Mouse (Mus musculus) adrenal gland (tissue): Measurements from ENCODE around the gene Ccdc59.

Experiments used
- intact Hi-C: fragments of 180-260 bp; cut with DNase I; formaldehyde crosslinking; loops from one replicate; pipeline ENCODE4 v1.15.1; 2025
- long read RNA-seq, 2 experiments: library from polyadenylated mRNA; unstranded; transcript quantifications; one replicate each; pipeline ENCODE4 v2.0.0; 2020; ENCODE audit warnings: borderline replicate concordance in 1 of 2; ENCODE audit not compliant: insufficient replicate concordance in 1 of 2

The Ccdc59 gene
- long read RNA-seq, experiment 1, transcript Ccdc59-201 (4 exons, 1,813 nt), result major isoform, 24 of 52 reads
- long read RNA-seq, experiment 1, partial matches to known transcripts, result 26 of 52 reads
- long read RNA-seq, experiment 1, other reads (novel, unspliced or antisense), result 2 of 52 reads
- long read RNA-seq, experiment 2, transcript Ccdc59-201 (4 exons, 1,813 nt), result major isoform, 20 of 52 reads
- long read RNA-seq, experiment 2, partial matches to known transcripts, result 31 of 52 reads
- long read RNA-seq, experiment 2, other reads (novel, unspliced or antisense), result 1 of 52 reads

GRCm38 (mm10) chr10:105840928-105841888 is at the start of gene Ccdc59, which contains the start of gene Mettl25:
TSS of gene Ccdc59 (plus strand) at chr10:105841067.
TSS of gene Mettl25 (minus strand) at chr10:105841380.
- intact Hi-C loops, result no loop called here

GRCm38 (mm10) chr10:105793776-105794552 is 46.9 kb upstream of the Ccdc59 start:
- intact Hi-C loops, result no loop called here

- intact Hi-C loops, result no loop called here
Measured at GRCm38 (mm10) chr10:105797250-105797924, 43.5 kb upstream of the Ccdc59 start.

- intact Hi-C loops, result no loop called here
Measured at GRCm38 (mm10) chr10:105801147-105801546, 39.7 kb upstream of the Ccdc59 start.

GRCm38 (mm10) chr10:105802132-105802531 is 38.7 kb upstream of the Ccdc59 start:
- intact Hi-C loops, result no loop called here

- intact Hi-C loops, result no loop called here
Measured at GRCm38 (mm10) chr10:105803461-105803860, 37.4 kb upstream of the Ccdc59 start.

- intact Hi-C loops, result no loop called here
Measured at GRCm38 (mm10) chr10:105806259-105807010, 34.4 kb upstream of the Ccdc59 start.

GRCm38 (mm10) chr10:105834627-105835228 is 6.1 kb upstream of the Ccdc59 start:
- intact Hi-C loops, result no loop called here

- intact Hi-C loops, result no loop called here
Measured at GRCm38 (mm10) chr10:105842574-105842973, 1.7 kb downstream of the Ccdc59 start.

- intact Hi-C loops, result no loop called here
Measured at GRCm38 (mm10) chr10:105850286-105850685, 9.4 kb downstream of the Ccdc59 start.

- intact Hi-C loops, result no loop called here
Measured at GRCm38 (mm10) chr10:105851136-105851535, 10.3 kb downstream of the Ccdc59 start.

- intact Hi-C loops, result loop anchor here (5.0 kb wide), 1 partner anchor 720 kb away; no protein-coding TSS in a partner anchor
Measured at GRCm38 (mm10) chr10:105867312-105867711, 26.4 kb downstream of the Ccdc59 start.
